Mouse (Mus musculus) forebrain, embryonic 16.5 days (tissue): ENCODE measurements around the gene Magix. TPM values are rescaled to one million over a fixed set of nuclear protein-coding genes. Genes with fewer than 3 reads are reported as not detected.
A peak's percentile ranks its signal among the peaks of the same experiment; 100 is the strongest.

Experiments used
- ATAC-seq: fragments of 200-750 bp; cut with Nextera tagmentation; 2 replicates; pipeline ENCODE4 v1.8.0; 2017; ENCODE audit warnings: mild to moderate bottlenecking, moderate library complexity
- H3K27ac ChIP-seq: fragments of 300-500 bp; sonication (generic); 2 replicates; pipeline ENCODE4 v1.5.1; 2014; ENCODE audit warnings: low read length, control low read depth
- H3K27me3 ChIP-seq: fragments of 300-500 bp; sonication (generic); replicated peaks from 2 replicates; pipeline ENCODE4 v1.6.1; 2014; ENCODE audit warnings: low read length; ENCODE audit not compliant: control insufficient read depth, insufficient read depth
- H3K36me3 ChIP-seq: fragments of 300-500 bp; sonication (generic); 2 replicates; pipeline ENCODE4 v1.6.1; 2014; ENCODE audit not compliant: control insufficient read depth, insufficient read depth
- H3K4me1 ChIP-seq: fragments of 300-500 bp; sonication (generic); replicated peaks from 2 replicates; pipeline ENCODE4 v1.6.1; 2014; ENCODE audit warnings: low read length; ENCODE audit not compliant: control insufficient read depth, insufficient read depth
- H3K4me2 ChIP-seq: fragments of 300-500 bp; sonication (generic); 2 replicates; pipeline ENCODE4 v1.6.1; 2014; ENCODE audit warnings: mild to moderate bottlenecking, low read length, control low read depth
- H3K4me3 ChIP-seq: fragments of 300-500 bp; sonication (generic); replicated peaks from 2 replicates; pipeline ENCODE4 v1.5.1; 2014; ENCODE audit warnings: mild to moderate bottlenecking, low read length, control low read depth
- H3K9ac ChIP-seq: fragments of 300-500 bp; sonication (generic); replicated peaks from 2 replicates; pipeline ENCODE4 v1.6.1; 2014; ENCODE audit warnings: low read depth, low read length, control low read depth
- H3K9me3 ChIP-seq: fragments of 300-500 bp; sonication (generic); 2 replicates; pipeline ENCODE4 v1.6.1; 2016; ENCODE audit warnings: low read length; ENCODE audit not compliant: control insufficient read depth
- WGBS: fragments of 180-500 bp; shearing (Covaris S2); extraction: QIAGEN DNeasy Blood & Tissue Kit; methylation state at CpG from one replicate; pipeline ENCODE4 v1.1.7; 2014; 5-methylcytosine and 5-hydroxymethylcytosine counted together
- polyA plus RNA-seq: library from polyadenylated mRNA; unstranded; fragments of >200 nt; fragmentation: Nextera tagmentation; extraction: Ambion mirVana; gene quantifications from 2 replicates; pipeline ENCODE4 v1.2.1, GENCODE M21; 2015

Gene Magix
- polyA plus RNA-seq, 1 experiment from 2014 or later, result 0.61 TPM

DNA sequence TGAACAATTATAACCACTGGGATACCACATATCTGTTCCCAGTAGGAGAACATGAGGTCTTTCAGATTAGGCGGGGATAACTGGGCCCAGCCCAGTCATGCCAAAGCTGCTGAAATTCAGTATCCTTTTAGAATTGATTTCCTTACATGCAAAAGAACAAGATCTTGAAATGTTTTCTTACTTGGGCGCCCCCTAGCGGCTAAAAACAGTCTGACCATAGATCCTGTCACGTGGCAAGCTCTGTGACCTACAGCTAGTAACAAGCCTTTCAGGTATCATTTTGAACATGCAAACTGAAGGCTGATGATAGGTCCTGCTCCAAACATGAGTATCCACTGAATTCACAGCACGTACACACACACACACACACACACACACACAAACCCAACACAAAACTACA is 35.7 kb downstream of the Magix start:
- ATAC-seq, result no peak
- Histone ChIP-seq H3K27ac (no peak overlapping the region), H3K27me3 (no peaks in the 10 kb centered on the region), H3K9me3 (no peaks in the 10 kb centered on the region), H3K4me3 (no peak overlapping the region), H3K4me2 (no peak overlapping the region), H3K4me1 (peaks cover 11% of the 10 kb centered on the region), H3K36me3 (0 out of 2 replicates have a peak, but pooled peaks cover 2% of the 10 kb centered on the region), H3K9ac (no peak overlapping the region)
- 19% methylated on average over 5 of the region's 5 CpGs for WGBS

- H3K27ac ChIP-seq, result no peak overlapping the region
Measured at GRCm38 (mm10) chrX:7640785-7641184, 40.3 kb downstream of the Magix start.

DNA sequence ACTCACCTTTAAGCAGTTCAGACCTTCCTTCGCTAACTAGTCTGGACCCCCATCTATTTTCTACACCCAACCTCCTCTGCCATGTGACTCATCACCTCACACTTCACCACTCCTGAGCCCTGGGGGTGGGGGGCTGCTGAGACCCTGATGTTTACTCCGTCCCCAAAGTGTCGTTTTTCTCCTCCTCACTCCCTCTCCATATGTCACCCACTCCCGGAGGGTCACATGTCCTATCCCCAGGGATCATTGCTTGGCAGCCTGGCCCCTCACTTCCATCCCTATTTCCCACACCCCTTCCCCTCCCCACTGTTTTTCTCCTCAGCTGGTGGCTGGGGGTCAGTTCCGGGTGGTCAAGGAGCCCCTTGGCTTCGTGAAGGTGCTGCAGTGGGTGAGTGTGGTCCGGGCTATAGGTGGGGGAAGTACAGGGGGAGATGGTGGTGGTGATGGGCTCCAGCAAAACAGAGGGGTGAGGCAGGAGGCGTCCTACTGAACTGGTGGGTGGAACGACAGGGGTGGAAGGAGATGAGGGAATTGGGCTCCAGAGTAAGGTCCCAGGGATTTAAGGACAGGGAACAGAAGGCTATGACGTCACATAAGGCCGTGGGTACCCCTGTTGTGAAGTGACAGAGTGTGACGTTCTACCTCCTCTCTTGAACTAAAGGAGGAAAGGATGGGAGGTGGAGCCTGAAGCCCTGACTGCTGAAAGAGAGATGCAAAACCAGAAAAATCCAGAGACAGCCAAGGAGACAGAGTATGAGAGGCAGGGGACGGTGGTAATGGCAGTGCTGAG is 41.3 kb downstream of the Magix start:
- Histone ChIP-seq H3K4me2 (peak overlapping the region; percentile 71), H3K9me3 (no peaks in the 10 kb centered on the region), H3K36me3 (0 out of 2 replicates have a peak, but pooled peaks cover 2% of the 10 kb centered on the region), H3K4me1 (peaks cover 14% of the 10 kb centered on the region), H3K9ac (peak overlapping the region; percentile 65), H3K27me3 (no peaks in the 10 kb centered on the region), H3K27ac (peak overlapping the region; percentile 74), H3K4me3 (peak overlapping the region; percentile 59)
- 22% methylated on average over 13 of the region's 13 CpGs for WGBS
- peak; percentile 8; the same call in 1 of the 2 replicates for ATAC-seq

More at GRCm38 (mm10) chrX:7640785-7641184, 40.3 kb downstream of the Magix start:
- peak overlapping the region; percentile 71 for H3K4me2 ChIP-seq
- no peaks in the 10 kb centered on the region for H3K27me3 ChIP-seq
- H3K4me3 ChIP-seq, result peak overlapping the region; percentile 24
- H3K9ac ChIP-seq, result peak overlapping the region; percentile 41
- no peak for ATAC-seq
- 41% methylated on average over 12 of the region's 12 CpGs for WGBS
- H3K36me3 ChIP-seq, result 0 out of 2 replicates have a peak, but pooled peaks cover 2% of the 10 kb centered on the region
- no peaks in the 10 kb centered on the region for H3K9me3 ChIP-seq
- H3K4me1 ChIP-seq, result peaks cover 14% of the 10 kb centered on the region

DNA sequence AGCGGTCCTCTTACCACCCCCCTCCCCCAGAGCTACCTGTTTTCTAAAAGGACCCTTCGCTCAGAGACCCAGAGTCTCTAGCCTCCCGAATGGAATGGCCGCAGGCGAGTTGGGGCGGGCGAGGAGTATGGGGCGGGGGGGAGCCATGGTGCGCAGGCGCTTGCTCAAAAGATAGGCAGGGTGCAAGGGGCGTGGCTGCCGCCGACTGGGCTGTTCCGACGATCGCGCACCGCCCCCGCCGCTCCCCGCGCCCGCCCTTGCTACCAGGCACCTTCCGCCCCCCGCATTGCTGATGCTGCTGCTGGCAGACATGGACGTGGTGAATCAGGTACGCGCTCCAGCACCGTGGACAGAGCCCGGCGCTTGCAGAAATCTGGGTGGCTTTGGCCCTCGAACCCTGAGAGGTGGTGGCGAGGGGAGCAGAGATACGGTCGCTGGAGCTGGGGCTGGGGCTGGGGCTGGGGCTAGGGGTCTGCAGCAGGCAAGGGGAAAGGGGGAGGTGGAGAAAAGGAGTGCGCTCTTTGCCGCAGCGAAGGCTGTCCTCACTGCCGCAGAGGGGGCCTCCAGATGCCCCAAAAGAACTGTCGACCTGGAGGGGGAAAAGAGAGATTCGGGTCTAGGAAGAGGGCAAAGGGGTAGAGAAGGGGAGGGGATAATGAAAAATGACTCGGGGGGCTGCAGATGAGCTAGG is 42.5 kb downstream of the Magix start, which contains the start of gene Syp:
TSS of gene Syp (plus strand) at position 71 of the 691 bp plus-strand sequence.
- peak; percentile 85 for ATAC-seq
- no peaks in the 10 kb centered on the region for H3K27me3 ChIP-seq
- H3K4me1 ChIP-seq, result peaks cover 14% of the 10 kb centered on the region
- peak within 1 kb of the TSS; percentile 65 for H3K9ac ChIP-seq
- peak within 1 kb of the TSS; percentile 71 for H3K4me2 ChIP-seq
- H3K9me3 ChIP-seq, result no peaks in the 10 kb centered on the region
- H3K4me3 ChIP-seq, result peak within 1 kb of the TSS; percentile 59
- 0 out of 2 replicates have a peak, but pooled peaks cover 2% of the 10 kb centered on the region for H3K36me3 ChIP-seq
- WGBS, result 26% methylated on average over 38 of the region's 42 CpGs
- H3K27ac ChIP-seq, result peak within 1 kb of the TSS; percentile 74

GRCm38 (mm10) chrX:7635101-7635500 is 46.0 kb downstream of the Magix start:
- H3K27ac ChIP-seq, result no peak overlapping the region
- ATAC-seq, result no peak
- H3K4me1 ChIP-seq, result peaks cover 5% of the 10 kb centered on the region
- H3K9ac ChIP-seq, result no peak overlapping the region
- 73% methylated on average over 3 of the region's 3 CpGs for WGBS
- no peak overlapping the region for H3K4me2 ChIP-seq
- H3K9me3 ChIP-seq, result no peaks in the 10 kb centered on the region
- H3K4me3 ChIP-seq, result no peak overlapping the region
- H3K27me3 ChIP-seq, result no peaks in the 10 kb centered on the region
- no peaks in the 10 kb centered on the region for H3K36me3 ChIP-seq

DNA sequence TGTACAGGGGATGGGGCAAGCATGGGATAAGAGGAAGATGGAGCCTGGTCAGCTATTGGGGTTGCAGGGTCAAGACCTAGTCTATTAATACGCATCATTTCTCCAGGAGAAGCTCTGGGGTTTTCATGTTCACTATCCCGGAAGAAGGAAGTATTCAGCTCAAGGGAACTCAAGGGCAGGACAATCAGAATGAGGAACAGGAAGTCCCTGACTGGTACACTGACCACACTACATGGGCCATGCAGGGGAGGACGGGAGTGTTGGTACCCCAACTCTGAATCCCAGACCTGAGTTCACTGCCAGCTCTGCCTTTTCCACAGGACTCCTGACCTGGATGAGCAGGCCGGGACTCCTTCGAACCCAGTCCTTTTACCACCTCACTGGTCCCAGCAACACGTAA is 48.5 kb downstream of the Magix start:
- WGBS, result 89% methylated on average over 6 of the region's 6 CpGs
- Histone ChIP-seq H3K36me3 (no peaks in the 10 kb centered on the region), H3K9ac (no peak overlapping the region), H3K4me2 (no peak overlapping the region), H3K27me3 (no peaks in the 10 kb centered on the region), H3K4me1 (no peaks in the 10 kb centered on the region), H3K27ac (no peak overlapping the region), H3K9me3 (no peaks in the 10 kb centered on the region), H3K4me3 (no peak overlapping the region)
- ATAC-seq, result no peak

Other genes starting within 250 kb of the Magix start
- 0.11 and 0.16 TPM in 2 replicates for gene Foxp3, start 107.6 kb downstream of the Magix start, polyA plus RNA-seq
- gene Ppp1r3f, start 107.0 kb downstream of the Magix start, polyA plus RNA-seq, result 4.1 and 4.6 TPM in 2 replicates
- 40.5 and 43.9 TPM in 2 replicates for gene Ccdc22, start 75.7 kb downstream of the Magix start, polyA plus RNA-seq
- gene Cacna1f, start 74.2 kb downstream of the Magix start, polyA plus RNA-seq, result 0.06 and 0.16 TPM in 2 replicates
- 120 and 161 TPM in 2 replicates for gene Syp, start 42.8 kb downstream of the Magix start, polyA plus RNA-seq
- gene Prickle3, start 24.0 kb downstream of the Magix start, polyA plus RNA-seq, result 1.5 and 1.6 TPM in 2 replicates
- 35.1 and 41.7 TPM in 2 replicates for gene Plp2, start 9.9 kb downstream of the Magix start, polyA plus RNA-seq
- 53.2 and 53.5 TPM in 2 replicates for gene Gpkow, start 15.9 kb upstream of the Magix start, polyA plus RNA-seq
- gene Wdr45, start 33.1 kb upstream of the Magix start, polyA plus RNA-seq, result 36.7 and 40.5 TPM in 2 replicates
- gene Gm45208, start 41.0 kb upstream of the Magix start, polyA plus RNA-seq, result 0.71 TPM in 1 of 2 replicates, not detected in the other
- 112 and 119 TPM in 2 replicates for gene Praf2, start 47.2 kb upstream of the Magix start, polyA plus RNA-seq
- 50.0 and 64.2 TPM in 2 replicates for gene Ccdc120, start 69.7 kb upstream of the Magix start, polyA plus RNA-seq
- gene Tfe3, start 81.3 kb upstream of the Magix start, polyA plus RNA-seq, result 20.4 and 21.9 TPM in 2 replicates
- gene Gripap1, start 108.5 kb upstream of the Magix start, polyA plus RNA-seq, result 72.6 and 81.9 TPM in 2 replicates
- 2.8 and 4.0 TPM in 2 replicates for gene Kcnd1, start 141.0 kb upstream of the Magix start, polyA plus RNA-seq
- 49.9 and 54.1 TPM in 2 replicates for gene Otud5, start 160.1 kb upstream of the Magix start, polyA plus RNA-seq
- gene Pim2, start 197.0 kb upstream of the Magix start, polyA plus RNA-seq, result 16.9 and 22.4 TPM in 2 replicates
- gene Slc35a2, start 202.8 kb upstream of the Magix start, polyA plus RNA-seq, result 39.4 and 46.0 TPM in 2 replicates
- 218 and 223 TPM in 2 replicates for gene Pqbp1, start 218.0 kb upstream of the Magix start, polyA plus RNA-seq
- 134 and 155 TPM in 2 replicates for gene Timm17b, start 218.1 kb upstream of the Magix start, polyA plus RNA-seq
- not detected in 2 replicates for gene Gm10491, start 226.6 kb upstream of the Magix start, polyA plus RNA-seq
- not detected in 2 replicates for gene Gm10490, start 228.3 kb upstream of the Magix start, polyA plus RNA-seq
- gene Pcsk1n, start 238.6 kb upstream of the Magix start, polyA plus RNA-seq, result 101 and 151 TPM in 2 replicates
- gene Eras, start 247.4 kb upstream of the Magix start, polyA plus RNA-seq, result not detected in 2 replicates